Mouse (Mus musculus) frontal cortex, adult (tissue): ENCODE results near the gene Clic6.

Experiments used
- ATAC-seq: cut with Nextera tagmentation; 2 replicates; pipeline ENCODE4 v1.9.2; 2017; ENCODE audit warnings: mild to moderate bottlenecking, moderate library complexity, mixed read lengths; ENCODE audit not compliant: low TSS enrichment

The Clic6 gene

DNA sequence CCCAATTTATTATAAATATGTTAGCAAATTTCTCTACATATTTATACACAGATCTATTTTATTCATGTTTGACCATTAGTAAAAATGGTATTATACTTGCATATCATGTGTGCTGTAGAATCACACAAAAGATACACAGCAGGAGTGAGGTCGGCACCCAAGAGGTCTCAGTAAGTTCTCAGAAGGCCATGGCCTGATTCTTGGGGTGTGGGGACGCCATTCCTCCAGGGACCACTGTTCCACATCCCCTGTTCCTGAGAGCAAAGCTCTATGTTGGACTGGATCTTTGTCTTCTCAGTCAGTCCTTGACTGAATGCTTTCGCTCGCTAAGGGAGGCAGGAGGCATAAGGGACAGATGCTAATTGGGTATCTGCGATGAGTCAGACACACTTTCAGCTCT is at the start of gene Clic6:
Clic6 (plus strand) TSS at position 301 of the 400 bp plus-strand sequence.
- ATAC-seq = no peak

DNA sequence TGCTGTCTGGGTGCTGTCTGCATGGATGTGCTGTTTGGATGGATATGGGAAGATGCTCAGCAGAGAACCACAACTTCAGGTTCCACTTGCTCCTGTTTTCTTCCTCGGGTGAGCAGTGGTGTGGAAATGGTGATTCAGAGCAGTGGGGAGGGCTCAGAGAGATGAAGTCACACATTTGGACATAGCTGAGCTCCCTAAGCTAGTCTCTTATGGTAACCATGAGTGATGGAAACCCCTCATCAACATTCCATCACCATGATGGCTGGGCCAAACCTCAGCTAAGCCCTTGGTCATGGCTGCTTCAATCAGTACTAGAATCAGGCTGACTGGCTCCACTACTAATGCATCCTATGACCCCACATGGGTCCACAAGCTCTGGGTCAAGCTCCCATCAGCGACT is 45.8 kb upstream of the Clic6 start:
- ATAC-seq = no peak

DNA sequence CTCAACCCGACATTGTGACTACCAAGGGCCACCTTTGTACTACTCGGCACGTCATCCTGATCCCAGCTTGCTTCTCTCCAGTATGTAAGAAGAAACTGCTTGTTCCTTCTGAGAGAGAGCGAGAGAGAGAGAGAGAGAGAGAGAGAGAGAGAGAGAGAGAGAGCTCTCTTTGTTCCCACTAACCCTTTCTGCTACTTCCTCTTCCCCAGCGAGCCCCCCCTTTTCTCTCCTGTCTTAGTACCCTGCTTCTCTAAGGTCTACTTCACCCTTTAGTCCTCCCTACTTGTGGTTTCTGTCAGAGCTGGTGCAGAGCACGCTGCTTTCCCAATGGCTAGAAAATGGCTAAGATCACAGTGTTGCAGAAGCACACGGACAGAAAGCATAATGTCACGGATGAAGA is 45.3 kb upstream of the Clic6 start:
- no peak for ATAC-seq

DNA sequence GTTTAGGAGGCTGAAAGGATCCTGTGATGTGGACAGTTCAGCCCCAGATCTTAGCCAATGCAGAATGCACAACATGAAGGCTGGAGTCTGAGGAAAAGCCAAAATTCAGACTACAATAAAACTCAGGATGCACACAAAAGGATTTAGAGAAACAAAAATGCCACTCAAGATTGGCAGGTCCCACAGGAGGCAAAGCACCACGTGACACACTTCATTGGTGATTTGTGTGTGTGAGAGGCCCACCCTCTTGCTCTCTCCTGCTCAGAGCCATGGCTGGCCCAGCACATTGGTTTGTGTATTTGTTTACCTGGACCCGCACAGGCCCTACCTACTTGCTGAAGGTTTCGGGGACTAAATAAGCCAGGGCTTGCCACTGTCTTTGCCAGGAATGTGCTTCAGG is 44.3 kb upstream of the Clic6 start:
- no peak for ATAC-seq

DNA sequence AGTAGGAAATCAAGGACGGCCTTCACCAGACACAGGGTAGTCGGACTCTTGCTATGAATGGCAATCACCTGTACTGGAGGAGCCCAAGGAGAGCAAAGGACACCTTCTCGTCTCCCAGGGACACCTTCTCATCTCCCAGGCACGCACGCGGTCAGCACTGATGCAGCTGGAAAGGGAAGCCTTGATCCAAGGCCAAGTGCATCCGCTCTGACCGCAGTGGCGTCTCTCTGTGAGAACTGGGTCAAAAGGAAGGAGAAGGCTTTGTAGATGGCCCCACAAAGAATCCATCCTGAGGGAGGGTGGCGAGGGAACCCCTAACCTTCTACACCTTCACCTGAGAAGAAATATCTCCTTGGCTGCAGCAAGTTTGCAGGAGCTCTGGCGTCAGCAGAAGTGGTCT is 43.4 kb upstream of the Clic6 start:
- no peak for ATAC-seq

DNA sequence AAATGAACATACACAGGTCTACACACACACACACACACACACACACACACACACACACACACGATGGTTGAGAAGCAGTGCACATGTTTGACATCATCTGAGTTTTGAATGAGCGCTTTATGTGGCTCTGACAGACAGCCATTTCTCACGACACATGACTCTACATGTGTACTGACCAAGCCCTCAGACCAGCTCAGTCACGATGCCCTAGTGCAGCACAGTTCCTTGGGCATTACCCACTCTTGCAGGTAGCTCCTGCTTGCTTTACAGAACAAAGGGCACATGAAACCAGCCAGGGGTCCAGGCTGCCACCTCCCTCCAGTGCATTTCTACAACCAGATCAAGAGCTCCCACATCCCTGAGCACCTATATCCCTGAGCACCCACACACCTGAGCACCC is 42.6 kb upstream of the Clic6 start:
- no peak for ATAC-seq

DNA sequence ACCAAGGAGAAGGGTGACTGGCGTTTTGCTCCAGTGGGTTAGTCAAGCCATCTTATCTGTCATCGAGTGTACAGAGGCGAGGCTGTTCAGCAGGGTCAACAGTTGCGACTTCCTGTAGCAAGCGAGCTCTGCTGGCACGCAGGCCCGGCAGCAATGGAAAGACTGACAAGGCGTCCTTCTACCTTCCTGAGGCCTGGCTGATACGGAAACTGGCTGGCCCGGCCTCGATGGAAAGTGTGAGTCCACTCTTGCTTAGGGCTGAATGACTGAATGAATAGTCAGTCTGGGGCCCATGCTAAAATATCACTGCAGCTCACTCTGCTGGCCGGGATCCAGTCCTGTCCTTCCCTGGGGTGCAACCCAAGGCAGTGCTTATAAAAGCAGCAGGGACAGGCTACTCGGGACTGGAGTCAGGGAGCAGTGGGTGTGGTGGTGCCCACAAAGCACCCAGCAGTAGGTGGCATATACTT is 41.9 kb upstream of the Clic6 start:
- ATAC-seq = no peak

DNA sequence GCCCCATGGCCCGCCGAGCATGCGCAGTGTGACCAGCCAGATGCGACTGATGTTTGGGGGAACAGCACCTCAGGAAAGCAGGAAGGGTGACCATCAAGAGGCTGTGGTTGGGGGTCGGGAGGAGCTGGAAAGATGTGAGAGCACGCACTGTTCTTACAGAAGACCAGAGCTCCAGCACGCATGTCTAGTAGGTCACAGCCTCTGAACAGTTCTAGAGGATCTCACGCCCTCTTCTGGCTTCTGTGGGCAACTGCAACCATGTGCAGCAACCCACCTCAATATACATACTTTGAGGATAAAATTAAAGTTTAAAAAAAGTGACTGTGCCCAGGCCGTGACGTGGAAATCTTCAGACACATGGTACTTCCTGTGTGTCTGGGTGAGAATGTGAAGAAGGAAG is 40.2 kb upstream of the Clic6 start:
- no peak for ATAC-seq

DNA sequence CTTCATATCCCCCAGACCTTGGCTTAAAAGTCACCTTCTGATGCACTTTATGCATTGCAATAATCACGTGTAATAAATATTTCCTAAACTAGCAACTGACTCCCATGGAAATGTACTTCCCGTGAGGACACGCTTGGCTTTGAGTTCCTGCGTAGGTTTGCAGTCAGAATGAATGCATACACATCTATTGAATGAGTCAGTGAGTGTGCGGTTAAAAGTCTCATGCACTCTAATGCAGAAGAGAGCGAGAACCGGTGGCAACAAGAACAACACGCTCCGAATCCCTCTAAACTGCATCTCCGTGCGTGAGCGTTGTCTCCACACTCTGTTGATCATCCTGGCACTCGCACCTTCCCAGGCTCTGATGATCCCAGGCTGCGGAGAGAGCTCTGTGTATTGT is 36.5 kb upstream of the Clic6 start:
- peak; percentile 45 for ATAC-seq

DNA sequence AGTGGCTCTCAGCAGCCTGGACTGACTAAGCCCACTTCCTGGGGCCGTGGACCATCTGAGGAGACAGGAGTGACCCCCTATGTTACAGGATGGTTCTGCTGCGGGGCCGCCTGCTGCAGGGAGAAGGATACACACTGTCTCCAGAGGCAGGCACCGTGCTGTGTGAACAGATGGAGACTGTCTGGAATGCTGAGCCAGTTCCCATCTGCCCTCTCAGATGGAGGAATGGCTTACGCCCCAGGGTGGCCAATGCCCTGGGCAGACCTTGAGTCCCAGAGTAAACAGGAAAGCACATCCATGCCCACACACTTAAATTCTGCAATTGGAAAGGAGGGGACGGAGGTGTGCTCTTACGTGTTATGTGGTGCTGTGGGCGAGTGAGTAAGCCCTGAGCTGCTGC is 35.2 kb upstream of the Clic6 start:
- ATAC-seq = peak; percentile 27; the same call in 1 of the 2 replicates

DNA sequence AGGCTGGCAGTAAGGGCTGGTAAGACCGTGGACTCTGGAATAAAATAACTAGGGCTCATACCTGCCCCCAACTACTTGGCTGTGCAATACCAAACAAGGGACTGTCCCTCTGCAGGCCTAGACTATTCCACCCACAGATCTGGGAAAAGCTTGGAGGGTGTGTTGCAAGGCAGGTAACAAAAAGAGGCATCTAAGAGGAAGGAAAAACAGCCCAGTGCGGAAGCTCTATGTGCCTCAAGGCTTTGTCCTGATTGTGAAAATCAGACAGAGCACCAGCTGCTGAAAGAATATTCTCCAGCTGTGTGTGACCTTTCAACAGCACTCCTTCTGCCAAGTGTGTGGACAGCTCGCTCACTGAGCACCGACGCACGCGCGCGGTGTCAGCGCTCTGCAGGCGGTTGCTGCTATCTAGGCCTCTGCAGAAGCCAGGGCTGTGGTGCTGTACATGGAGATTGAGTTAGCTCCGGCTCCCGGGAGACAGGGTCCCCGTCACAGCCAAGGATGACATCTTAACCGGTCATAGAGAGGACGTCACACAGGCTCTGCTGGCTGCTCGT is 33.9 kb upstream of the Clic6 start:
- 0 out of 2 replicates have a peak, but pooled peaks have one; percentile 11 for ATAC-seq

DNA sequence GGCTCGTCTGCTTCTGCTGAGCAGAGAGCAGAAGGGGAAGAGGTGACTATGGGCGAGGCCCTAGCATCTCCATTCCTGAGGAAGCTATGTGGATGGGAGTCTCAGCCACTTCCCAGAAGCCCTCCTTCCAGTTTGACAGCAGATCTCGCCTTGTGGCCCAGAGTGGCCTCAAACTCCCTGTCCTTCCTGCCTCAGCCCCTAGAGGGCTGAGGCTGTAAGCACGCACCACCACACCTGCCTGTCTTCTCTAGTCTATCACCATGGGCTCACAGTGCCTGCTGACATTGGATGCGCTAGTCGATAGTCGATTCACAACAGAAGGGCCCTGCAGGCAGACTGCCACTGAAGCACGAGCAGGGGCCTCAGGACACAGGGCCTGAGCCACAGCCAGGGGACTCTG is 32.9 kb upstream of the Clic6 start:
- no peak for ATAC-seq

DNA sequence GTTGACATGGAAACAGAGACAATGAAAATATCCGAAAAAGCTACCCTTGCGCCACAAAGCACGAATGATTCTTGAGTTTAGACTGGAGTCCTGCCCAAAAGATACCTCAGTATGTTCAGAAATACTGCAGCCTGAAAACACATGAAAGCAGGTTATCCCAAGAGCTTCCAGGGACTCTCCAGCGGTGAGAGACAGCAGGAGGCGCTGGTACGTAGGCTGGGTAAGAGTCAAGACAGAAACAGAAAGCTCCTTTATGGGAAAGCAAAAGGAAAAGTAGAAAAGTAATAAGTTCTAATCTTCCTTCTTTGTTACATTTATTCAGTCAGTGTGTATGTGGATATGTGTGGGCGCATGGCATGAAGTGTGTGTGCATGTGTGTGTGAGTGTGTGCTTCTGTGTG is 31.5 kb upstream of the Clic6 start:
- ATAC-seq = 0 out of 2 replicates have a peak, but pooled peaks have one; percentile 29

DNA sequence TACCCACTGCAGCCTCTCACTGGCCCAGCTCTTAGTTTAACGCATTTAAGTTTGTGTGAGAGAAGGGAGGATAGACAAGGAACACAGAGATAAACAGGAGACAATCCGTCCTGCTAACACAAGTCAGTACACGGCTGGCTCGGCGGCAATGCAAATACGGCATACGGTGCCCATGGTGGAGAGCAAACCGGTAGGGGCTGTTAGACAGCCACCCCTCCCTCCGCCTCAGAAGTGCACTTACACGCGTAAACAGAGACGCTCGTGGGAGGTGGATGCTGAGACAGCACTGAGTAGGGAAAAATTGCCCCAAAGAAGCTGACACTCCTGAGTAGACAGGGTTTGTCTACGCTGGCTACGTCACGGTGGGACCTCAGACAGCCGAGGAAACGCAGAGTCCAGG is 31.0 kb upstream of the Clic6 start:
- no peak for ATAC-seq

DNA sequence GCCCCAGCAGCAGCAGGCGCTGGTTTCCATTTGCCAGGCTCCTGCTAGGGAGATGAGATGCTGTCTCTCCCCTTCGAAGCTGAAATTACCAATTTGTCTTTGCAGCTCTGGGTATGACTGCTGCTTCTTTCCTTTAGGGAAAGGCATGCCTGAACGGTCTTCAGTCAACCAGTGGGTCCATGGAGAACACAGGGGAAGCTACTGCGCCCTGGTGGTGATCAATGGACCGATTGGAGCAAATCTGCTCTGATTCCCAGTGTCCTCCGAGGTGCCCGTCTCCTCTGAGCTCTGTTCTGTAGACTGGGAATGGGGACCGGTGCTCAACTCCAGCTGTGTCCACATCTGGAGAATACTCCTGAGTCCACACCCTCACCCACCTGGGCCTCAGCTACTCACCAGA is 30.0 kb upstream of the Clic6 start:
- no peak for ATAC-seq

DNA sequence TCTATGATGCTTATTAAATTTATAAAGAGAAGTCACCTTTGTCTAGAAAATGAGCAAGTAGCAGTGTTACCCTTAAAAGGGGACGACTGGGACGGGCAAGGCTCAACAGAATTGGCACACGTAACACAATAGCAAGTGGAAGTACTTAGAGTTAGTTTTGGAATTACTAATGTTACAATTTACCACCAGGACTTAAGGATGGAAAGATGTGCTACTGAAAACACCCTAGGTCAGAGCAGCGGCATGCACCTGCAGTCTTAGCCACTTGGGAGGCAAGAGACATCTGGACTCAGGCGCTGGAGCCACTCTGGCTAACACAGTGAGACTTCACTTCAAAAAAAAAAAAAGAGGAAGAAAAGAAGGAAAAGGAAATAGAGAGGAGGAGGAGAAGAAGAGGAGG is 29.6 kb upstream of the Clic6 start:
- no peak for ATAC-seq

DNA sequence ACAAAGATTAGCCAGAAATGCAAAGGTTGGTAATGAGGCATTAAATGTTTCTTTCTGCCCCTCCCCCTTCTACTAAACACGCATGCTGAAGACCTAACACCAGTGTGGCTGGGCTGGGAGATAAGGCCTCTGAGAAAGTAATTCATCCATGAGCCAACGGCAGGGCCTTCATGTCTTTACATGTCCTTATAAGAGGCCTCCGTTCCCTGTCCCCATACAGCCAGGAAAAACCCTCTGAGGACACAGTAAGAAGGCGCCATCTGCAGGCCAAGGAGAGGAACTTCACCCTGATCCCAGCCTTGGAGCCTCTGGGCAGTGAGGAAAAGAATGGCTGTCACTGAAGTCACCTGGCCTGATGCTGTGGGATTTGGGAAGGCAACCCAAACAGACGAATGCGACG is 27.9 kb upstream of the Clic6 start:
- ATAC-seq = peak; percentile 42

DNA sequence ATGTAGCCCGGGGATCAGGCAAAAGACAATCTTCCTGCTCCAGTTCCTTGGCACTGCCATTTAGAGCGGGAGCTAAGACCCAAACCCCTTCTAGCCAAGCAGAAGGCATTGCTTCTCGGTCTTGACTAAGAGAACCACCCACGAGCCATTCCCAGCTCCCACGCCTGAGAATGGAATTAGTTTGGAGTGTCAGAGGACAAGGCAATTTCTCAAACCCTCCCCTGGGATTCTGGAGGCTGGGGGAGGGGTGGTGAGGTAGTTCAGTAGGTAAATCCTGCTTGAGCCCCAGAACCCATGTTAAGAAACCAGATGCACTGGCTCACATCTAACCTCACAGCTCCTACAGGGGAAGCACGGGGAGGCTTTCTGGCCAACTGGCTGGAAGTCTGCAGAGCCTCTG is 24.1 kb upstream of the Clic6 start:
- 0 out of 2 replicates have a peak, but pooled peaks have one; percentile 24 for ATAC-seq

DNA sequence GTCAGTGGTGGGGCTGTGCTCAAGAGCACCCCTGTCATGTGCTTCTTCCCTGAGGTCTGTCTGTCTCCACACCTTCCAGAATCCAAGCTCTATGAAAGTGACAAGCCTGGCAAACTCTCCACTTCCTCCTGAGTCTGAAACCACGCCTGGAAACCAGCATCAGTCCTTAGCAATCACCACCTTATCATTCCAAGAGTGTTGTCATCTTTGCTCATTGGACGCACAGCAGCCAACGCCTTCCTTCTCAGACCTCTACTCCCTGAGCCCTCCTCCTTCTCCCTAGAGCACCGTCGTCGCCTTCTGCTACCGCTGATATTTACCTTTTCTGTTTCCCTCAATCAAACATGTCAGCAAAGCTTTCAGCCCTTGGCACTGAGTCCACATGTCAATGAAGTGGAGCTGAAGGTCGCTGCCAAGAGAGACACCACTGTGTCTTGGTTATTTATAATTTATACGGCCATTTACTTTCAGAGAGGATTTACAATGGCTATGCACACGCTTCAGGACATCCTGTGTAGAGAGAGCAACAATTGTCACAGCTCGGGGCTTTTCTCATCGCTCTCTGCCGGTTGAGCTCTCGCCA is 21.1 kb upstream of the Clic6 start:
- no peak for ATAC-seq

DNA sequence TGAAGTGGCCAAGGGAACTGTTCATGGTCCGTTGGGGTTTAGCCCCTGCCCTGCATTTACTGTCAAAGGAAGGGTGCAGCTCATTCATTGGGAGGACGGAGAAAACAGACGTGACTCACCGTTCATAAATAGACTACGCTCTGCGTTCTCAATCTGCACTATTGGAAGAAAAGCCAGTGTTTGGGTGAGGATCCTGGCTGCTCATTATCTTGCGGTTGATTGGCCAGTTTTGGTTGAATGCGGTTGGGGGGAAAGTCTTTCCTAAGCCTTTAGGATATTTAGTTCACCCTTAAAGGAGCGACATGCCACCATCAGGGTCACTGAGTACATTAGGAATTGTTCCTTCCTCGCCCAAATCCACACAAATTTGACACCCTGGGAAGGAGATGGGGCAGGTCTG is 20.3 kb upstream of the Clic6 start:
- ATAC-seq = no peak

DNA sequence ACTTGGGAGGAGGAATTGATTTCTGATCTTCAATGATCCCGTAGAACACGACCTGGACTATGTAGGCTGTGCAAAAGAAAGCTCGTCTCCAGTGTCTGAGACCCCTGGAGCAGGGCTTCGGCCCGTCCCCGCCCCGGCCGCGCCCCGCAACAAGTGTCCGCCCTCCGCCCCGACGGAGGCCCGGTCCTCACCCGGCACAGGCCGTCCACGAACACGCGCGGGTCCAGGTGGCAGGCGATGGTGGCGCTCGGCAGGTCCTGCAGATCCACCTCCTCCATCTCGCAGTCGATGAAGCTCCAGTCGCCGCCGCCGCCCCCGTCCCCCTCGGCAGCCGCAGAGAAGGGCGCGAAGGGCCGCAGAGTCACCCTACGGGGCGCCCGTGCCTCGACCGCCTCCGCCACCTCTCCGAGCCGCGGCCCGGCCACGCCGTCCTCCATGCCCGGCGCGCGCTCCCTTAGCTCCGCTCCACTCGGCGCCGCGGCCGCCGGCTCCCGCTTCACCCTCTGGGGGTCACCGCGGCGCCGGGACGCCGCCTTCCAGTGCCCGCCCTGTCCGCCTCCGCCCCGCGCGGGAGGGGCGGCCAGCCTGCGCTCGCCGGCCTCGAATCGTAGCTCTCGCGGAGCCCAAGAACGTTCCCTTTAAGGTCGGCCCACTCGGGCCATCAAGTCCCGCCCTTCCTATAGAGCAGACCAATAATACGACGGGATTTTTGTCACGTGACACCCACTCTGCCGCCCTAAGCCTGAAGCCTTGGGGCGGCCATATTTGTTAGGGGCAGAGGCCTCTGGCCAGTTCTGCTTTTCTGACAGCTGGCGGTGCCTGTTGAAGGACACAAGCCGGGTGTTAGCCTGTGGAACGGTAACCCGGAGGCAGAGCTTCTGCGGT is 19.7 kb upstream of the Clic6 start:
- ATAC-seq = peak; percentile 92

DNA sequence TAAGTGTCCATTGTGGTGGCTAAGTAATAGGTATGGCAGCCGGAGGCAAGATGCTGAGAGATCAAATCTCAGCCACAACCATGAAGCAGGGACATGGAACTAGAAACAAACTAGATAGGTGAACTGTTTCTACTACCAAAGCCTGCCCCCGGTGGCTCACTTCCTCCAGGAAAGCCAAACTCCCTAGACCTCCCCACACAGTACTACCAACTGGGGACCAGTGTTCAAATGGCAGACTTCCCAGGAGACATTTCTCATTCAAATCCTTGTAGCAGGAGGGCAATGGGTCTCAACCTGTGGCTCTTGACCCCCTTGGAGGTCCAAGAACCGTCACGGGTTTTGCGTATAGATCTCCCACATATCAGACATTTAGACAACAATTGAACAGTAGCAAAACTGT is 18.5 kb upstream of the Clic6 start:
- no peak for ATAC-seq

DNA sequence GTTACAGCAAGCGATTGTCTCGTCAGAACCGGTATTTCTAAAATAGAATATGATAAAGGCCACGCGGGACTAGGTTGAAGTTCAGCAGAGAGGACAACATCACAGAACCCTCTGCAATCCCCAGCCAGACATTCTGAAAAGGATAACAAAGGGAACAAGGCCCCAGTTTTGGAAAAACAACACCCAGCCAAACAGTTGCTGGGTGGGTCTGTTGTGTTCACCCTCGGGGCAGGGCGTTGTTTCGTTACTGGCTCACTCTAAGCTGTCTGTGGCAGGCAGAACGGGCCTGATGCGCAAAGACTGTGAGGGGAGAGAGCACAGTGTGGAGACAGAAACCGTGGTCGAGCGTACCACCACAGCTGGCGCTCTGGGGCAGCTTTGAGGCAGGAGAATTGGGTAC is 17.1 kb upstream of the Clic6 start:
- ATAC-seq = no peak
